Mouse (Mus musculus) cerebellum, postnatal 14 days (tissue): ENCODE measurements around the gene Shisa2.
"Not testable (repeated sequence)": the region's sequence is repeated elsewhere in the genome, so short reads cannot be mapped to it uniquely, and the experiment has no call there.

Experiments
- DNase-seq, 2 experiments: peaks; one replicate each; pipeline ENCODE4 v3.0.0; 2021; ENCODE audit warnings: mixed read lengths in 2 of 2

Gene Shisa2

DNA sequence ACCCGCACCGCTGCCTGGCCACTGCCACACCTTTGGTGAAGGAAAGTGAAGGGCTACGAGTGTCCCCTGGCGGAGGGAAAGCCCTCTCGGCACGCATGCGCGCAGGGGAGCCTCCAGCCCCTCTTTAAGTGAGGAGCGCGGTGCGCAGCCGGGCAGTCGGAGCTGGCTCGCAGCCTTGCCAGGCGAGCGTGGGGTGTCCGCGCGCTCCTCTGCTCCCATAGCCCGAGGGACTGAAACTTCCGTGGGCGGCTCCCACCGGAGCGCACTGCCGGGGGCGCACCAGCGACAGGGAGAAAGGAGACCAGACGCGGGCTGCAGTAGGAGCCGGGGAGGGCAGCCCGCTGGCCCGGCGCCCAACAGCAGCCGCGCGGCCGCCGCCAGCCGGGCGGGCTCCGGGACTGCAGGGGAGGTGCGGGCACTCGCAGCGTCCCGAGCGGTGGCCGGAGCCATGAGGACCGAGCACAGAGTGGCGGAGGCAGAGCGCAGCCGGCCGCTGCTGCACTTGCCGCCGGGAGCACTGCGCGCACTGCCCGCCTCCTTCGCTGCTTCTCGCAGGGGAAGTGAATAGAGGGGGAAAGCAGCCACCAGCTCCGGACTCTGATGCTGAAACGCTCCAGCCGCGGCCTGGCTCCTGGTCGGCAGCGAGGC is at the start of gene Shisa2:
Gene Shisa2 (plus strand): TSS at position 151 of the 648 bp plus-strand sequence.
- DNase-seq = peak; percentile 72 to 77

DNA sequence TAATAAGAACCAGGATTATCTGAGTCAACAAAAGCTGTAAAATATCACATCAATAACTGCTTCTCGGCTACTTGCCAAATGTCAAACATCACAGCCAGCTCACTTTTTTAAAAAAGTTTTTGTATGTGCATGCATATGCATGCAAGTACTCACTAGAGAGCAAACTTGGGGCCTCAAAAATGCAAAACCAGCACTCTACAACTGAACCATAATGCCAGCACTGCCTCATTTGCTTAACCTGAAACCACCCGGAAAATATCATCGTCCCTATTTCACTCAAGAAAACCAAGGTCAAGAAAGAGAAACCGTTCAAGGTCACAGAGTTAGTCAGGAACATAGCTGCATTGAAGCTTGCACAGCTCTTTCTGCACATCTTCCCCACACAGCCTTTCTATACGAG is 48.7 kb upstream of the Shisa2 start:
- DNase-seq = no peak

DNA sequence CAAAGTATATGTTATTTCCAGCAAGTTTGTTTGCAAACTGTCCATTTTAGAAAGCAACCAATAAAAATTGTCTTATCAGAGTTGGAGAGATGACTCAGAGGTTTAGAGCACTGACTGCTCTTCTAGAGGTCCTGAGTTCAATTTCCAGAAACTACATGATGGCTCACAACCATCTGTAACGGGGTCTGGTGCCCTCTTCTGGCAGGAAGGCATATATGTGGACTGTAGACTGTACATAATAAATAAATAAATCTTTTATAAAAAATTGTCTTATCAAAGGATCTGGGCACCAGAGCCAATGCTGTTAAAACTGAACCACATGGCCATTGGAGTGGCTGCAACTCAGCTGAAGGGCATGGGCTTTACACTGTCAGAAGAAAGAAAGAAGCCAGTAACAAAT is 34.5 kb upstream of the Shisa2 start:
- peak; percentile 16 to 18 for DNase-seq

DNA sequence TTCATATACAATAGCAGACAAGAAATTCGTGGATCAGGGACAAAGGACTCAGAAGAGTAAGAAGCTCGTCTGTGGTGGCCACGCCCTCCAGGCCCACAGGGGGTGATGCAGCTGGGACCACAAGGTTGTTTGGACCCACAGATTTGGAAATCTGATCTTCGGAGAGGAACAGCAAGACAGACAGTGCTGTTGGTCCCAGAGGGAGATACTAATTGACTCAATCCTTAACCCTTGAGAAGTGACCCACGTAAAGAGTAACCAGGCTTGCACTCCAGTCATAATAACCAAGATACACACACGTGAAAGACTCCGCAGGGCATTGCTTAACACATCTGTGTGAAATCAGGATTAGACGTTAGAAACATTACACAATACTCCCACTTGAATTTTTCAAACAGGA is 33.2 kb upstream of the Shisa2 start:
- no peak for DNase-seq

DNA sequence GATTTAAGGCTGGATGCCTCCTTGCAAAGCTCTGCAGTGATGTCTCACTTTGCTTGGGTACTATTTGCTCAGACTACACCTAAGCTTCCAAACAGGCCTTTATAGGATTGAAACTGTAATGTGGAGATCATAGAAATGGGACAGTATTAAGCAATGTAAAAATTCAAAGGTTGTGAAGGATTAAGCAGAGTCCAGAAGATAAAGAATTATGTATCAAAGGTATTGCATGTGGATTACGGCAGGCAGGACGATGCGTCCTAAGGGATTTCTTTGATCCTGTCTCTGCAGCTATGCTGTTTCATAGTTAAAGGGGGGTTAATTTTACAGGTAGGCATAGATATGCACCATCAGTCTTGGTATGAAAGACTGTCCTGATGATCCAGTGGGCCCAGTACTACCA is 32.5 kb upstream of the Shisa2 start:
- DNase-seq = no peak

DNA sequence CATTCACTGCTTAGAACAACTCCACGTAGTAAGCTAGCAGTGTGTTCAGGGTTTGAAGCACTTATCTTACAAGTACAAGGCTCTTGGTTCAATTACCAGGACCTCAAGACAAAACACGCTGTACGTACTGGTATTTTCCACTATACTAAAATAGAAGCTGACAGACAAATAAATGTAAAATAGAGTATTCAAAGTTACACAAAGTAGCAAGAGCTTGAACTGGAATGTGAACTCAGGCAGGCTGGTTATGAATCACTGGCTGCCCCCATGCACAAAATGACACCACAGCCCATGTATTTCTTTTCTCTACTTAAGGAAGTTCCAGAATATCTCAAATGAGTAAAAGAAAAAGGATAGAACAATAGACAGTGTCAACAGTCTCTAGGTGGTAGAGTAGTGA is 30.1 kb upstream of the Shisa2 start:
- DNase-seq = no peak

DNA sequence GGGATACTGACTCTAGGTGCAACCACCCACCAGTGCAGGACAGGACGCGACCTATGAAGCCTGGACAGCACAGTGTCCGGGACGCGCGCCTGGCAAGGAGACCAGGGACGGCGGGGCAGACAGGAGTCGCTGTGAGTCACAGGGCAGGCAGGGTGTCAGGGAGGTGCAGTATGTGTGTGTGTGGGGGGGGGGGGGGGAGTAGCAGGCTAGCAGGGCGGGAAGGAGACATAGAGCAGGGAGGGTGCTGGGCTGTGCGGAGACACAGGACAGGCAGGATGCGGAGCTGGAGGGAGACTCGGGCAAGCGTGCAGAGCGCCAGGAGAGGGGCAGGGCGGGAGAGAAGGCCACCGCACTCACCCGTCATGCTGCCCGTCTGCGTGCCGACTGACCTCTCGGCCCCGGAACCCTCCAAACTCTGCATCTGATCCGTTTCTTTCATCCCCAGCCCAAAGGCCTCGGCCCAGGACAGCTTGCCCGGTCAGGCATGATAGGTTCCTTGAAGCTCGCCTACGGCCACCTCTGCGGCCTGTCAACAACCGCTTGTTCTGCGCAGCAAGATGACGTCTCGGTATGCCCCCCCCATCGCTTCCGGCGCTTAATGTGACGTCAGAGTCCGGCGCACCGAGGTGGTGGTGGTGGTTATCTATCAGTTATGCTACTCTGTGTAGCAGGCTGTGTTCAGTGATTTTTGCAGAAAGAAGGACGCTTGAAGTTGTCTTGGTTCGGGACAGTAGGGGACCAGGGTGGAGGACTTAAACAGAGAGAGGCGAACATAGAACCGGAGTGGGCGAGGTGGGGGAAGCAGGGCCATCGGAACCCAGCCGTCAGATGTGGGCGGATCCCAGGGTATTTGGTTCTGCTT is 27.5 kb upstream of the Shisa2 start, which contains the start of gene Cdadc1:
Gene Cdadc1 (minus strand): TSS at position 562 of the 862 bp plus-strand sequence.
- DNase-seq = peak; percentile 99

DNA sequence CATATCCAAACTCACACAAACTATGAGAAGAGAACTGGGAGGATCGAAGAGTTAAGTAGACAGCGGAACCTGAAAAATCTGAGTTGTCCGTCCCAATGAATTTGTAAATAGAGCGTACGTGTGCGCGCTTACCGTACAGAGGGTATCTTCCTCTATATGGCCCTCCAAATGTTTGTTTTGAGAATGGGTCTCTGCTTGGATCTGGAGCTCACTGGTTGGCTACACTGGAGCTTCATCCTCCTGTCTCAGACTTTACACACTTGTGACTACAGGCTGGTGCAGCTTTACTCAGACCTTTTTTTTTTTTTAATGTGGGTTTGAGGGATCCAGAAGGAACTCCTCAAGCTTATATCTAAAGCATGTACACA is 26.9 kb upstream of the Shisa2 start:
- no peak for DNase-seq

DNA sequence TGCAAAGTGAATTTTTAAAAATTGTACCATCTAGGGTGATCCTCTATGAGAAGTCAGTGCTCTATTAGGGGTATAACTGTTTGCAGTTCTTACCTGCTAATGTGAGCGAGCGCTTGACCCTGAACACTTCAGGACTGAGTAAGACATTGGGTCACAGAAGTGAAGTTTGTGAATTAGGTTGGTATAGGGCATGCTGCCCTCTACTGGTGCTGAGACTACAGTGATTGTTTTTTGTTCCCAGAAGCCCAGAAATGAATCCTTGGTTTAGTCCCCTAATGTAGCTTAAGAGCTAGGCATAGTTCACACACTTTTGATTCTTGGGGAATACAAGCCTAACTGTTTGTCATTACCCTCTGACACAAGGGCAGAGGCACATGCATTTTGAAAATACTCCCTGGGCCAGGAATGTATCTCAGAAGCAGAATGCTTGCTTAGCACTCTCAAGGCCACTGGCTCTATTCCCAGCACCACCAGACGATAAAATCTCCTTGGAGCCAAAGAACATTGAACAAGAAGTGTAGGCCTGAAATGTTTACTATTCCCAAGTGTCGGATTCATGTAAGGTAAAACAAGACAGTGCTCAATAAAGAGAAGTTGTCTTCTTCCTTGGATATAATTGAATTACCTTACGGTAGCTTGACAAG is 21.0 kb upstream of the Shisa2 start:
- peak; percentile 27 to 35 for DNase-seq

DNA sequence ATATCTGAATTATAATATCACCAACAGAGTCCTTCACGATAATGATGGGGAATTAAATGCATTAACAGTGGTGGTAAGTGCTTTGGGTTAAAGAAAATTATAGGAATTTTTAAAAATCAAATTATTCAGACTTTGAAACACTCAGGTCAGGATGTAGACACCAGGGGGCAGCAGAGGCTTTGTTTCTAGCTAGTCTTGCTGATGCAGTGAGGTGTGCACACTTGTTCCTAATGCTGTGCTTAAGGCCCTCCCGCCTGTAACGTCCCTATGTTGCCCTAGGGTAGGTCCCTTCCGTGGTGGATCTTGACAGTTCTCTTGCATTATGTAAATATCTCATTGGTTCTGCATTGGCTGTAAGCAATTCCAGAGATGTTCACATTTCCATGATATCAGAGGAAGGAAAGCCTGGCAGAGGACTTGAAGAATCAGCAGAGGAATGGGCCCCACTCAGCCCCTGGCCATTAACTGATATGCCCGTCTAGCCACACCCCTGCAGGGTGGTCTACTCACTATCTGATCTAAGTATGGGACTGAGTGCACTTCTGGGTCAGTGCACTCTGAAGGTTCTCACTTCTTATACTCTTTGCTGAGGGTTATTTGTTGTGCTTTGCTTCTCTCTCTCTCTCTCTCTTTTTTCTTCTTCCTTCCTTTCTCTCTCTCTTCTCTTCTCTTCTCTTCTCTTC is 19.3 kb upstream of the Shisa2 start:
- peak; percentile 84 to 89 for DNase-seq

DNA sequence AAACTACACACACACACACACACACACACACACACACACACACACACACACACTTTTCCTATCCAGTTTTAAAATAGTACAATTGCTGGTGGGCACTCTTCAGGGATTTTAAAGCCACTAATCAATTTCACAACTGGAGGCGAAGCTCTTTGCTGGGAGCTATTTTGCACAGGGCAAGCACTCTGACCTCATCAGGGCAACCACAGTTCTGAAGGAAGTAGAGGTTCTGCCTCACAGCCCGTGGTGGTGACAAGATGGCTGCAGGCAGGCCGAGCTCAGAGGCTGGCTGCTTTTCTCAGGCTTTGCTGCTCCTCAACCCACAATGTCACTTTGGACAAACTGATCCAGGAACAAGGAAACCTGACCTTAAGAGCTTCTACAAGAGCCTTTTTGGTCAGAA is 18.1 kb upstream of the Shisa2 start:
- DNase-seq = no peak

DNA sequence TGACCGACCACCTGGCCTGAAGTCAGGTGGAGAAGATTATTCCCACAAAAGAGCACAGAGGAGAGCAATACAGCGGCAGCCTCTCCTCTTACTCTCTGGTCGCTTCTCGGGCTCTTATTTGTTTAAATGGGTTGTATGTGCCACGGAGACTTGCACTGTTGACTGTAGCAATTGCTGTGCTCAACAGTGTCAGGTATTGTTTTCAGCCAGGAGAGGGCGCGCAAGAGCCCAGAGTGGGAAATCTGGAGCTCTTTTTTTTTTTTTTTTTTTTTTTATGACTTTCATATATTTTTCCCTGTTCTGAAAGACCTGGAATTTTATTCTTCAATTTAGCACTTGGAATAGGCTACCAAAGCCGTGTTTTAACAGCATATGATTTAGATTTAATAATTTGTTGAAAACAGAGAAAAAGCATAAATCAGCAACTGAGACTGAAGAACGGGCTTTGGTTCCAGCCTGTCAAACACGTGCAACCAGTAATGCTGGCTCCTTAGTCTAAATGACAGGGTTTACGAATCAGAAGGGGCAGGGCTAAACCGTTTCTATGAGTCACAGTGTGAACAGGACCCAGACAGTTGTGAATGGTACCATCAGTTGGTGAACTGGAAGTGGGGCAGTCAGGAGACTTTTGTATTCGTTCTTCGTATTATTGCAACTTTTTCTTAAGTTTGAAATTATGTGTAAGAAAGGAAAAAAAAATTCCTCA is 12.0 kb upstream of the Shisa2 start:
- DNase-seq = peak; percentile 82 to 90

DNA sequence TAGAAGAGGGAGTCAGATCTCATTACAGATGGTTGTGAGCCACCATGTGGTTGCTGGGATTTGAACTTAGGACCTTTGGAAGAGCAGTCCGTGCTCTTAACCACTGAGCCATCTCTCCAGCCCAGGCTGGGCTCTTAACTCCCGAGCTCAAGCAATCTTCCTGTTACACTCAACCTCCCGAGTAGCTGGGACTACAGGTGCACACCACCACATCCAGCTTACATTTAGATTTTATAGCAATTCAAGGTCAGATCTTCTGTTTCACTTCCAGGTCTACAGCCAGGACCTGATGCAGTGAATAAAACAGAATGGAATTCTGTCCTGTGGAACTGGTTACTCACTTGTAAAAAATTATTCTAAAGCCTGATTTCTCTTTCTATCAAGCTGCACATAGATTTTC is 11.0 kb upstream of the Shisa2 start:
- not testable (repeated sequence) for DNase-seq

DNA sequence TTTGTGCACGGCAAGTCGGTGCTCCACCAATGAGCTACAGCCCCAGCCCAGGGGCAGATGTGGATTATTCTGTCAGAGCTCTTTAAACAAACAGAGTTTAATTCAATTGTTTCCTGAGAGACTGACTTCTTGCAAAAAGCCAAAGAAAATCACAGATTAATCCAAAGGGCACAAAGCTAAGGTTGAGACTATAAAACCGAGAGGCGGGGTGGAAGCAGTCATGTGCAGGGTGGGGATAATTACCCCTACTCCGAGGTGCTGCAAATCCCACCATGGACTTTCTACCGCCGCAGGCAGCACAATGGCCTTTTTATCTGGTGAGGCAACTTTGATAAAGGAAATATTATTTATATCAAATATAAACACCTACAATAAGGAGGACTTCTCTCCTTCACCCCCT is 8.3 kb upstream of the Shisa2 start:
- no peak for DNase-seq

DNA sequence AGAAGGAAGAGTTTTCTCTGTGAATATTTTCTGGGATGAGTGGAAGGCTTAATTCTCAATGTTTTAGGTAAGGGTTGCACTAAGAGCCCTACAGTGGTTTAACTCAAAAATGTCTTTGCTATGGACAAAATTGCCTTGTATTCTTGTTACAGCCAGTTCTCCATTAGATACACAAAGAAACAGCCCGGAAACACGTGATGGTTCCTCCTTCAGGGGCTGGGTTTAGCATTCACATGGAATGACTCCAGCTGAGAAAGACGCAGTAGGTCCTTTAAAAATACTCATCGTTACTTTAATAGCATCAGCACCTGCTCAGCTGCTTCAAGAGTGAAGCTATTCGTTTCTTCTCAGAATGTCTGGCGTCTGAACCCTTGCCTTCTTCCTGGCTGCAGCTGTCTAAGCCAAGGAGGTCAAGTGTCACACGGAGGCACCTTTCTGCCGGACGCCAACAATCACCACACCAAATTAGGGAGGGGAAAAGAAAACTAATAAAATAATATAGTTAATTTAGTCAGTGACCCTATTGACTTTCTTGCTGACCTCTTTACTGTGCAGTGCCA is 702 bp upstream of the Shisa2 start:
- DNase-seq = no peak

DNA sequence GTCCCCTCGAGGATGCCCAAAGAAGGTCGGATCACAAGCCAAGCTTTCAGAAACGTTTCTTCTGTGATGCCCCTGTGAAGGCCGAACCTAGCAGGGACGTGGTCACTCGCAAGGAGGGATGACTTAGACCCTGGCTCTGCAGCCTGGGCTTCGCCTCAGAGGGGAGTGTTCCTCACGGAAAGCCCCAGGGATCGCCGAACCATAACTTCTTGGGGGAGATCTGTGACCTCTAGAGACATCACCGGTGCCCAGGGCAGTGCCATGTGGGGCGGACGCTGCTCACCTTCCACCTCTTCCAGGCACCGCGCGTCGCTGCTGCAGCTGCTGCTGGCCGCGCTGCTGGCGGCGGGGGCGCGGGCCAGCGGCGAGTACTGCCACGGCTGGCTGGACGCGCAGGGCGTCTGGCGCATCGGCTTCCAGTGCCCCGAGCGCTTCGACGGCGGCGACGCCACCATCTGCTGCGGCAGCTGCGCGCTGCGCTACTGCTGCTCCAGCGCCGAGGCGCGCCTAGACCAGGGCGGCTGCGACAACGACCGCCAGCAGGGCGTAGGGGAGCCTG is 777 bp downstream of the Shisa2 start:
- DNase-seq = peak; percentile 48 to 57

DNA sequence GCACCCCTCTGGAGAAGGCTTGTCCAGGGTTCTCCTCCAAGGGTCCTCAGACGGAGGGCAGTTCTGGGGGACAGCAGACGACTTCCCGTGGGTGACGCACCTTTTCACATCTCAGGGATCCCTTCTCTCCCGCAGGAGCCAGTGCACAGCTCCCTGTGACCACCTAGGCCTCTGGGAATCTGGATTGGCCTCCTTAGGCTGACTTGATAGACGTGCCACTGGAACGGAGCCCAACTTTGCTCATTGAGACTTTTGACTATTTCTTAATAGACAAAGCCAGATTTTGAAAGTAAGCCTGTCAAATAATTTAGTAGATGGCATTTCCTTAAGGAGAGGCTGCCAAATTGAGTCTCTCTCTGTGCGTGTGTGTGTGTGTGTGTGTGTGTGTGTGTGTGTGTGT is 1.6 kb downstream of the Shisa2 start:
- DNase-seq = peak in 1 of 2 experiments; percentile 24

DNA sequence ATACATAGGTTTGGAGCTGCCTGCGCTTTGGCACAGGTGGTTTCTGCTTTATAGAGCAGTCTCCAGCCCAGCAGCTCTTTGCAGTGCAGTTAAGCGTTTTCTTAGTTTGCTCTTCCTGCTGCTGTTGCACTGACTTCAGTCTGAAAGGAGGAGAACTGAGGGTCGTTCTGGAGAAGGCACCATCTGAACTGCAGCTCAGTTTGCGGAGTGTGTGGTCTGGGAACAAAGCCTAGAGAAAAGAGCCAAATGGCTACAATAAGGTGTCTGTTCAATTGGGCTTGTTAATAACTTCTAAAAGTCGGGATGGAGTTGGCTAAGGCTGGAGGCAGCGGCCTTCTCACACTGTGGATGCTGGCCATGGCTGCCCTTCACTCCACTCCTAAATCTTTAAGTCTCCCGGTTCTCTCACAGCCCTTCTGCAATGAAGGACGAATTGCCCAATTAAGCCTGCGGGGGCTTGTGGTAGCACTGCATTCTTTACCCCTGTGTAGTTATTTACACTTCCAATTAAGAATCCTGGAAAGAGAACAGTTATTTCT is 2.1 kb downstream of the Shisa2 start:
- DNase-seq = no peak

DNA sequence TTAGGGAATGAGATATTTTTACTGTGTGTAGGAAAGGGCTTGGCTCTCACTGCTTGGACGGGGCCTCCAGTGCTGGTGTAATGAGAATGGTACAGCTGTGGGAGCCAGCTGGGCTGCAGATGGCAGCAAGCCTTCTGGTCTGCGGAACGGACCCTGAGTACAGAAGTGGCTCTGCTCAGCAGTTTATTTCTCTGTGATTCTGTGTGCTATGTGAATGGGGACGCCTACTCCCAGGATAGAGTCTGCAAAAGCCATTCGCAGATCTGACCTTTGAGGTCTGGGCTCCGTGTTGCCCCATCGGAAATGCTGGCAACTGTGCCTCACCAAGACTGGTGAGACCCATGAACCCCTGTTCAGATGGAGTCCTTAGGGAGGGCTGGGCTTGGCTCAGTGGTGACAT is 2.7 kb downstream of the Shisa2 start:
- no peak for DNase-seq

DNA sequence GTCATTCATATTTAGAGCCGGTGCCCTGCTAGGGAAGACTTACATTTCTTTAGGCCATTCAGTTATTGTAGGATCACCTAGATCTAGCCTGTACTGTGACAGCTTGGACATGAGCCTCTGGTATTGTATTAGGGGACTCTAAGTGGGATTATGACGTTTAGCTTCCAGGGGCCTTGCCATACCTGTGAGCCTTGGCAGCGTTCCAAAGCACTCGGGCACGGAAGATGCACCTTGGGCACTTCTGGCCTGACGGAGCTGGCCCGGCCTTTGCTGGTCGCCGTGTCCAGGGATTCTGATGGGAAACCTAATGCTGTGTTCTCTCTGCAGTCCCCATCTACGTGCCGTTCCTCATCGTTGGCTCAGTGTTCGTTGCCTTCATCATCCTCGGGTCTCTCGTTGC is 4.2 kb downstream of the Shisa2 start:
- DNase-seq = peak in 1 of 2 experiments; percentile 24

DNA sequence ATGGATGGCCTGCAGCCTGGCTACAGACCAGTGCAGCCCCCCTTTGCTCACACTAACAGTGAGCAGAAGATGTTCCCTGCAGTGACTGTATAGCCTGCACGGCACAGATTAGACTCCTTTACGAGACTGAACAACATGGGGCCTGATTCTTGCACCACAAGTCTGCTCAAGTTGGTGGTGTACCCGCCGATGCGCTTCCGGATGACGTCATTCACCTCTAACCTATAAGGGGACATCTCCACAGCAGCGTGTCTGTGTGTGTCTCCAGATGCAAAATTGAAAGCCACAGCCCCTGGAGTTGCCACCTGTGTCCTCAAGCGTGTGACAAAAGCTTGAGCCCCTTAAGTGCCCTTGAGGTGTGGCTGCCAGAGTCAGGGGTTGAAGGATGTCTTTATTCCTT is 5.0 kb downstream of the Shisa2 start:
- DNase-seq = no peak

DNA sequence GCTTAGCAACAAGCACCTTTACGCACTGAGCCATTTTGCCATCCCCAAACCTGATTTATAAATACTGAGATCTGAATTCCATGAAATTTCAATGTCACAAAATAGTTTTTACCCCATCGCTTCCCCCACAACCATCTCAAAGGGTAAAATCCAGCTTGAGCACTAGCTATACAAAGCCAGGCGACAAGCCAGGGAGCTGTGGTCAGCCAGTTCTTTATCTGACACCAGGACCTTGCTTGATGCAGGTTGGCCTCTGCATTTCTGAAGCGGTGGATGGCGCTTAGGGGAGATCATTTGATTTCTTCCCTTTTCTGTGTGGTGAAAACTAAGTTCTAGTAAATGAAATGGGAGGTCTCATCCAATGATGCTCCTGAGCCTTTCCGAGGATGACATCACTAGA is 7.0 kb downstream of the Shisa2 start:
- no peak for DNase-seq
